Mouse (Mus musculus): ENCODE measurements around the gene Ndufb2. TPM values are rescaled to one million over a fixed set of nuclear protein-coding genes. Genes with fewer than 3 reads are reported as not detected.

Ndufb2 gene
- 150 TPM for polyA plus RNA-seq (2017; shearing (Covaris generic))

GRCm38 (mm10) chr6:39592401-39593214 lies at the start of gene Ndufb2:
Gene Ndufb2 (plus strand): TSS chr6:39592574.

GRCm38 (mm10) chr6:39557723-39558261 lies 34.6 kb upstream of the Ndufb2 start, which contains the start of gene Dennd2a:
Gene Dennd2a (minus strand): TSS chr6:39557867.

GRCm38 (mm10) chr6:39573791-39574554 lies 18.4 kb upstream of the Ndufb2 start, which contains the start of gene Adck2:
Gene Adck2 (plus strand): TSS chr6:39573873.

GRCm38 (mm10) chr6:39585517-39585916 lies 6.9 kb upstream of the Ndufb2 start, which contains the start of gene Gm42420:
Gene Gm42420 (plus strand): TSS chr6:39585753.

Other genes starting within 250 kb of the Ndufb2 start
- gene Slc37a3, start 214.9 kb upstream of the Ndufb2 start, polyA plus RNA-seq (2017; shearing (Covaris generic)), result 48.4 TPM
- 60.3 TPM for gene Rab19, start 211.4 kb upstream of the Ndufb2 start, polyA plus RNA-seq (2017; shearing (Covaris generic))
- gene Mkrn1, start 172.1 kb upstream of the Ndufb2 start, polyA plus RNA-seq (2017; shearing (Covaris generic)), result 152 TPM
- gene Dennd2a, start 34.7 kb upstream of the Ndufb2 start, polyA plus RNA-seq (2017; shearing (Covaris generic)), result 0.29 TPM
- 63.0 TPM for gene Adck2, start 18.7 kb upstream of the Ndufb2 start, polyA plus RNA-seq (2017; shearing (Covaris generic))
- 2.1 TPM for gene Gm42420, start 6.8 kb upstream of the Ndufb2 start, polyA plus RNA-seq (2017; shearing (Covaris generic))
- gene Braf, start 132.9 kb downstream of the Ndufb2 start, polyA plus RNA-seq (2017; shearing (Covaris generic)), result 6.8 TPM
- 161 TPM for gene Mrps33, start 218.4 kb downstream of the Ndufb2 start, polyA plus RNA-seq (2017; shearing (Covaris generic))

All from activated CD4-positive, CD25-positive, alpha-beta regulatory T cell, adult 9 weeks (primary cell).